In genomic region chr13:8886185-8886560, GRCm38 (mm10) we compare ENCODE assay signal across 8 mouse cellular contexts. TPM values are rescaled to one million over a fixed set of nuclear protein-coding genes. Genes with fewer than 3 reads are reported as not detected.
DNase-seq lines count a peak whose midpoint lies in the region; ATAC-seq and TF ChIP-seq lines count a peak whose summit lies in the region.

No protein-coding gene starts in this region.

- peak overlapping the region; percentile 94 for H3K27ac ChIP-seq in lung, embryonic 16.5 days (ENCODE audit: low read length)
- no peak overlapping the region for H3K27ac ChIP-seq in limb, embryonic 11.5 days (replicated peaks; ENCODE audit: low read depth, low read length)
- H3K27ac ChIP-seq in olfactory bulb, adult 2 months (ENCODE audit: insufficient read depth, low read depth, low read length): peak overlapping the region; percentile 22

- no peak for TF ChIP-seq POLR2A in olfactory bulb, adult 2 months (IDR thresholded peaks at IDR 0.05; ENCODE audit: insufficient read depth, low read depth, low read length)

- H3K27me3 ChIP-seq in lung, embryonic 16.5 days (ENCODE audit: control insufficient read depth, insufficient read depth, low read depth, low read length): no peaks in the 10 kb centered on the region
- no peaks in the 10 kb centered on the region for H3K27me3 ChIP-seq in limb, embryonic 11.5 days (ENCODE audit: control insufficient read depth, insufficient read depth, low read length)

- H3K4me1 ChIP-seq in lung, embryonic 16.5 days (replicated peaks; ENCODE audit: control insufficient read depth, insufficient read depth, low read length): peaks cover 6% of the 10 kb centered on the region
- H3K4me1 ChIP-seq in limb, embryonic 11.5 days (ENCODE audit: control insufficient read depth, insufficient read depth, low read length): no peaks in the 10 kb centered on the region
- no peaks in the 10 kb centered on the region for H3K4me1 ChIP-seq in olfactory bulb, adult 2 months (ENCODE audit: control insufficient read depth, insufficient read depth, low read length)

- no peak for ATAC-seq in lung, embryonic 16.5 days (ENCODE audit: low read depth)
- 0 out of 2 replicates have a peak, but pooled peaks have one; percentile 2 for ATAC-seq in erythroid progenitor cell, adult 5-6 weeks (replicated peaks; ENCODE audit: low FRiP score, poor library complexity, severe bottlenecking)
- ATAC-seq in limb, embryonic 11.5 days (ENCODE audit: insufficient number of reproducible peaks, low FRiP score, low TSS enrichment, low read depth): no peak

- H3K4me3 ChIP-seq in lung, embryonic 16.5 days (ENCODE audit: low read length): peak overlapping the region; percentile 68
- H3K4me3 ChIP-seq in limb, embryonic 11.5 days (ENCODE audit: low read depth, low read length): peak overlapping the region; percentile 58
- peak overlapping the region; percentile 98 for H3K4me3 ChIP-seq in olfactory bulb, adult 2 months (ENCODE audit: insufficient read depth, low read depth, low read length)

- DNase-seq in lung, postnatal 25 days (ENCODE audit: low spot score): no peak
- no peak for DNase-seq in limb, embryonic 11.5 days (ENCODE audit: low spot score)
- no peak for DNase-seq in right cerebral cortex, postnatal 14 days
- DNase-seq in cerebellum, postnatal 25 days: no peak
- DNase-seq in frontal cortex, postnatal 10 days (ENCODE audit: low spot score in 2 of 2): no peak

- H3K36me3 ChIP-seq in lung, embryonic 16.5 days (ENCODE audit: control insufficient read depth, insufficient read depth, low read length): peaks cover 13% of the 10 kb centered on the region
- H3K36me3 ChIP-seq in limb, embryonic 11.5 days (ENCODE audit: control insufficient read depth, insufficient read depth, low read length): peaks cover 3% of the 10 kb centered on the region; the same call in 1 of the 2 replicates

- 2% methylated on average over 9 of the region's 9 CpGs for whole genome bisulfite sequencing in lung, embryonic 16.5 days
- 6% methylated on average over 9 of the region's 9 CpGs for WGBS in limb, embryonic 11.5 days
- WGBS in olfactory bulb, adult 2 months: 1% methylated on average over 9 of the region's 9 CpGs

- H3K9ac ChIP-seq in lung, embryonic 16.5 days (ENCODE audit: low read length): peak overlapping the region; percentile 76
- H3K9ac ChIP-seq in limb, embryonic 11.5 days (ENCODE audit: low read length): peak overlapping the region; percentile 38

- peak overlapping the region; percentile 82 for H3K4me2 ChIP-seq in lung, embryonic 16.5 days (ENCODE audit: low read depth, low read length)
- peak overlapping the region; percentile 56 for H3K4me2 ChIP-seq in limb, embryonic 11.5 days (ENCODE audit: low read depth, severe bottlenecking)

- no peak for TF ChIP-seq CTCF in olfactory bulb, adult 2 months (IDR thresholded peaks at IDR 0.05; ENCODE audit: insufficient read depth, low read depth, low read length)

- no peaks in the 10 kb centered on the region for H3K9me3 ChIP-seq in lung, embryonic 16.5 days (ENCODE audit: control insufficient read depth, low read length)
- H3K9me3 ChIP-seq in limb, embryonic 11.5 days (ENCODE audit: control insufficient read depth, low read length): no peaks in the 10 kb centered on the region

RNA-seq across cellular contexts. Expression of gene Idi1, which starts 0.9 kb away (rescaled TPM):
- polyA plus RNA-seq in lung, embryonic 16.5 days (2015; fragmentation: Nextera tagmentation; extraction: Ambion mirVana): 54.2 and 59.9 TPM in 2 replicates
- 16.3 and 21.3 TPM in 2 replicates for total RNA-seq in erythroid progenitor cell, adult 5-6 weeks (2015; ENCODE audit: low replicate concordance)
- total RNA-seq in erythroid progenitor cell, adult 5-6 weeks (2017; ENCODE audit: low replicate concordance): 11.0 and 25.8 TPM in 2 replicates
- polyA plus RNA-seq in limb, embryonic 11.5 days (2014; fragmentation: Nextera tagmentation; extraction: Ambion mirVana): 97.5 and 105 TPM in 2 replicates
- not detected in 2 replicates for polyA plus RNA-seq in olfactory bulb, adult 2 months (2012; ENCODE audit: insufficient read depth, insufficient read length, low replicate concordance, missing spikeins)

RNA-seq across cellular contexts. Expression of gene Wdr37, which starts 14.5 kb away (rescaled TPM):
- 21.3 and 23.1 TPM in 2 replicates for polyA plus RNA-seq in lung, embryonic 16.5 days (2015; fragmentation: Nextera tagmentation; extraction: Ambion mirVana)
- total RNA-seq in erythroid progenitor cell, adult 5-6 weeks (2015; ENCODE audit: low replicate concordance): 42.5 and 62.9 TPM in 2 replicates
- total RNA-seq in erythroid progenitor cell, adult 5-6 weeks (2017; ENCODE audit: low replicate concordance): 36.3 and 43.9 TPM in 2 replicates
- 27.8 and 28.7 TPM in 2 replicates for polyA plus RNA-seq in limb, embryonic 11.5 days (2014; fragmentation: Nextera tagmentation; extraction: Ambion mirVana)
- polyA plus RNA-seq in olfactory bulb, adult 2 months (2012; ENCODE audit: insufficient read depth, insufficient read length, low replicate concordance, missing spikeins): not detected in 2 replicates

Comparison
In these comparisons a context has a peak if more than half of its experiments do, and no peak if none do; other contexts are left out.
1. RNA of gene Wdr37, which starts 14.5 kb away (polyA plus RNA-seq): 27.8 to 28.7 TPM in limb, embryonic 11.5 days and 21.3 to 23.1 TPM in lung, embryonic 16.5 days; not detected in olfactory bulb, adult 2 months; every median in the first group is over 10 times any median in the second.
2. Peak in every context shown above with its lines, with median percentiles within 50 percentile points of each other: H3K4me3 ChIP-seq.